Mouse (Mus musculus): ENCODE results near the gene Gtf2ird1. TPM values are rescaled to one million over a fixed set of nuclear protein-coding genes. Genes with fewer than 3 reads are reported as not detected.
"Not testable (repeated sequence)": the region's sequence is repeated elsewhere in the genome, so short reads cannot be mapped to it uniquely, and the experiment has no call there.

The Gtf2ird1 gene
- polyA plus RNA-seq, 1 experiment from 2014 or later, result 151 TPM

DNA sequence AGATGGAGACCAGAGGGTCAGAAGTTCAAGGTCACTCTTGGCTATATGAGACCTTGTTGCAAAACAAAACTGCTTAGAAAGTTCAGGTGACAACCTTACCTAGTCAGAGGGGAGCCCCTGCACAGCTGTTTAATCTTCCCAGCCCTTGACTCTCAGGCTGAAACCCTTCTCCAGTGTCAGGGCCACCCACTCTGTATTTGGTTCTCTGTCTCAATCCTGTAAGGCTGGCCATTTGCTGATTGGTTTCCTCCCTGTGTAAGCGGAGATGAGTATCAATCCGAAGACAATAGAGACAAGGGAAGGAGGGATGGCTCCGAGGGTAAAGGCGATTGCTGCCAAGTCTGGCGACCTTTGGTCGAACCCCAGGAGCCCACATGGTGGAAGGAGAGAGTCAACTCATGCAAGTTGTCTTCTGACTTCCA, 116.4 kb downstream of the Gtf2ird1 start:
- Histone ChIP-seq H3K4me2 (replicated peaks) (no peak overlapping the region), H3K36me3 (no peaks in the 10 kb centered on the region), H3K4me3 (no peak overlapping the region), H3K9ac (no peak overlapping the region), H3K9me3 (no peaks in the 10 kb centered on the region), H3K4me1 (no peaks in the 10 kb centered on the region), H3K27ac (0 out of 2 replicates have a peak overlapping the region, but pooled peaks have one; percentile 11), H3K27me3 (no peaks in the 10 kb centered on the region)
- ATAC-seq (ENCODE audit: insufficient number of reproducible peaks, insufficient read depth, low FRiP score, low TSS enrichment), result no peak
- WGBS, result 23% methylated on average over 6 of the region's 6 CpGs

DNA sequence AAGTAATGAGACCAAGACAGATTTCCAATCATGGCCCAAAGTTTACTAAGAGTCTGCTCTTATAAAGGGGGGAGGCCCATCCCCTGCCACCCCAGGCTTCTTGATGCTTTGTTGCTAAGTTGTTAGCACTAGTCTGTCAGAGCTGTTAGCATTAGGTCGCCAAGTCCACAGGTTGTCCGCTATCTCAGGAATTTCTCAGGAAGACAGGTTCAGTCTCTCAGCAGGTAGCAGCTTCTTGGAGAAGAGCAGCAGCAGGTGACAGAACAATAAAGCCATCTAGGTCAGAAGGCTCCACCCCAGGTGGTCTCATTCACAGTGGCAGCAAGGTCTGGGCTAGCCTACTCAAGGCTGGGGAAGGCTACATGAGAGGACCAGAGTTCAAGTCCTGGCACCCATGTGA, 119.5 kb downstream of the Gtf2ird1 start:
- not testable (repeated sequence) for H3K9me3 ChIP-seq; H3K9ac ChIP-seq; H3K4me2 ChIP-seq (replicated peaks); ATAC-seq (ENCODE audit: insufficient number of reproducible peaks, insufficient read depth, low FRiP score, low TSS enrichment); H3K36me3 ChIP-seq; H3K27ac ChIP-seq; H3K27me3 ChIP-seq; H3K4me1 ChIP-seq; H3K4me3 ChIP-seq
- WGBS, result 69% methylated on average over 2 of the region's 2 CpGs

DNA sequence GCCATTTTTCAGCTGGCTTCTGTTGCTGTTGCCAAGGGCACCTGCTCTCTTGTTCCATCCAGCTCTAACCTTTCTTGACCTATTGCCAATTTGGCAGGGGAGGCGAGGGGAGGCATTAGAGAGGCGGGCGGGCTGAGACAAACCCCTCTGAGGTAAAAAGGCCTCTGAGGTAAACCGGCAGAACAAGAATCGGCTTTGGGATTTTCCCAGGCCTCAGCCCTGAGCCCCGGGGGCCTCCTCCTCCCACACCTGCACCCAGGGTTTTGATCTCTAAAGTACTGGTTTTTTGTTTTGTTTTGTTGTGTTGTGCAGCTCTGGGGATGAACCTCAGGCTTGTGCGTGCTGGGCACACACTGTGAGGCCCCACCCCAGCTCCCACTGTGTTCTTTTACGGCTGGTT, 123.8 kb downstream of the Gtf2ird1 start:
- peak overlapping the region; percentile 61; the same call in 1 of the 2 replicates for H3K27ac ChIP-seq
- no peaks in the 10 kb centered on the region for H3K27me3 ChIP-seq
- no peaks in the 10 kb centered on the region for H3K36me3 ChIP-seq
- 0 out of 2 replicates have a peak, but pooled peaks have one; percentile 52 for ATAC-seq (ENCODE audit: insufficient number of reproducible peaks, insufficient read depth, low FRiP score, low TSS enrichment)
- 25% methylated on average over 8 of the region's 8 CpGs for WGBS
- no peaks in the 10 kb centered on the region for H3K9me3 ChIP-seq
- H3K9ac ChIP-seq, result no peak overlapping the region
- H3K4me3 ChIP-seq, result no peak overlapping the region
- H3K4me1 ChIP-seq, result peaks cover 5% of the 10 kb centered on the region; the same call in 1 of the 2 replicates
- no peak overlapping the region for H3K4me2 ChIP-seq (replicated peaks)

DNA sequence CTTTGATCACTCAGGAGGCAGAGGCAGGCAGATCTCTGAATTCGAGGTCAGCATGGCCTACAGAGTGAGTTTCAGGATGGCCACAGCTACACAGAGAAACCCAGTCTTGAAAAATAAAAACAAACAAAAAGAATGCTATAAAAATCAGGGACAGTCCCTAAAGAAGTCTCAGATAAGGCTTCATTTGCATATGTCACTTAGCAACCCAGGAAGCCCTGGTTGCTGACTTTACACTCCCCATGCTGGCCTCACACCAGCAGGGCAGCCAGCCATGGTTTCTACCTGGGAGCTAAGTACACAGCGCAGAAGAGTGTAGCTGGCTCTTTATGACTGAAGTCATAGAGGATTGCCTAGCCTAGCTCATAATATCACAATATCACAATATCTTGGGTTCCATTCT, 126.4 kb downstream of the Gtf2ird1 start:
- no peak overlapping the region for H3K4me3 ChIP-seq
- H3K9ac ChIP-seq, result no peak overlapping the region
- ATAC-seq (ENCODE audit: insufficient number of reproducible peaks, insufficient read depth, low FRiP score, low TSS enrichment), result no peak
- no peaks in the 10 kb centered on the region for H3K36me3 ChIP-seq
- no peak overlapping the region for H3K27ac ChIP-seq
- H3K4me2 ChIP-seq (replicated peaks), result no peak overlapping the region
- 89% methylated on average over 2 of the region's 2 CpGs for WGBS
- no peaks in the 10 kb centered on the region for H3K27me3 ChIP-seq
- no peaks in the 10 kb centered on the region for H3K9me3 ChIP-seq
- H3K4me1 ChIP-seq, result peaks cover 5% of the 10 kb centered on the region; the same call in 1 of the 2 replicates

DNA sequence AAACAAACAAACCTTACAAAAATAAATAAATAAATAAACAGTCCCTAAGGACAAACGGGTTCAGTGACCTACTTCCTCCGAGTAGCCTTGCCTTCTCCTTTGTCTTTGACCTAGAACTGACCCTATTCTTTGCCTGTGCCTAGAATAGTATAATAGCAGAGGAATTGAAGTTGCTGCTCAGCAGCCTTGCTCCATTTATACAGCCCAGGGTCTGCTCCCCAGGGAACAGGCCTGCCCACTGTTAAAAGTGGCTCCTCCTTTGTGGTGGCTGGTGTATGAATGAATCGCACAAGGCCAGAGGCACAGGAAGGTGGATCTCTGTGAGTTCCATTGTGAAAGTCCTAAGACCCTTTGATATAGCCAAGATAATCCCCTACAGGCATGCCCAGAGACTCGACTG, 127.2 kb downstream of the Gtf2ird1 start:
- WGBS, result 43% methylated on average over 4 of the region's 4 CpGs
- H3K4me2 ChIP-seq (replicated peaks), result no peak overlapping the region
- no peak overlapping the region for H3K9ac ChIP-seq
- H3K27ac ChIP-seq, result no peak overlapping the region
- no peak for ATAC-seq (ENCODE audit: insufficient number of reproducible peaks, insufficient read depth, low FRiP score, low TSS enrichment)
- no peaks in the 10 kb centered on the region for H3K27me3 ChIP-seq
- H3K4me3 ChIP-seq, result no peak overlapping the region
- no peaks in the 10 kb centered on the region for H3K9me3 ChIP-seq
- peaks cover 5% of the 10 kb centered on the region; the same call in 1 of the 2 replicates for H3K4me1 ChIP-seq
- H3K36me3 ChIP-seq, result no peaks in the 10 kb centered on the region

DNA sequence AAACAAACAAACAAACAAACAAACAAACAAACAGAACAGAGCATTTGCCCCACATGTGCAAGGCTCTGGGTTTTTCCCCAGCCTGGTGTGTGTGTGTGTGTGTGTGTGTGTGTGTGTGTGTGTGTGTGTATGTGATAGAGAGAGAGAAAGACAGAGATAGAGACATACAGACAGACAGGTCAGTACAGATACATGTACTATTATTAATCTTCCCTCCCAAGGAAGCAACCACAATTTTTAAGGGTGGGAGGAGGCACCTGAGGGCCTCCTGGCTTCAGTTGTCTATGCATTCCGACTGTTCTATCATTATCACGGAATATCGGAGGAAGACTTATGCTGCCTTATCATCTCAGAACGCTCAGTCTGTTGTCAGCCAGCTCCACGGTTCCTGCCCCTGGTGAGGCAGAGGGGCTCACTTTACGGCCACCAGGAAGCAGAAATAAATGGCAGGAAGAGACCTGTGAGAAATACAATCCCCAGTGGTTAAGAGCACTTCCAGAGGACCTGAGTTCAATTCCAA, 128.0 kb downstream of the Gtf2ird1 start:
- no peaks in the 10 kb centered on the region for H3K9me3 ChIP-seq
- no peak overlapping the region for H3K9ac ChIP-seq
- no peaks in the 10 kb centered on the region for H3K36me3 ChIP-seq
- H3K27me3 ChIP-seq, result no peaks in the 10 kb centered on the region
- no peak overlapping the region for H3K4me2 ChIP-seq (replicated peaks)
- no peak for ATAC-seq (ENCODE audit: insufficient number of reproducible peaks, insufficient read depth, low FRiP score, low TSS enrichment)
- H3K4me1 ChIP-seq, result peaks cover 5% of the 10 kb centered on the region; the same call in 1 of the 2 replicates
- H3K4me3 ChIP-seq, result no peak overlapping the region
- WGBS, result 79% methylated on average over 6 of the region's 6 CpGs
- no peak overlapping the region for H3K27ac ChIP-seq

DNA sequence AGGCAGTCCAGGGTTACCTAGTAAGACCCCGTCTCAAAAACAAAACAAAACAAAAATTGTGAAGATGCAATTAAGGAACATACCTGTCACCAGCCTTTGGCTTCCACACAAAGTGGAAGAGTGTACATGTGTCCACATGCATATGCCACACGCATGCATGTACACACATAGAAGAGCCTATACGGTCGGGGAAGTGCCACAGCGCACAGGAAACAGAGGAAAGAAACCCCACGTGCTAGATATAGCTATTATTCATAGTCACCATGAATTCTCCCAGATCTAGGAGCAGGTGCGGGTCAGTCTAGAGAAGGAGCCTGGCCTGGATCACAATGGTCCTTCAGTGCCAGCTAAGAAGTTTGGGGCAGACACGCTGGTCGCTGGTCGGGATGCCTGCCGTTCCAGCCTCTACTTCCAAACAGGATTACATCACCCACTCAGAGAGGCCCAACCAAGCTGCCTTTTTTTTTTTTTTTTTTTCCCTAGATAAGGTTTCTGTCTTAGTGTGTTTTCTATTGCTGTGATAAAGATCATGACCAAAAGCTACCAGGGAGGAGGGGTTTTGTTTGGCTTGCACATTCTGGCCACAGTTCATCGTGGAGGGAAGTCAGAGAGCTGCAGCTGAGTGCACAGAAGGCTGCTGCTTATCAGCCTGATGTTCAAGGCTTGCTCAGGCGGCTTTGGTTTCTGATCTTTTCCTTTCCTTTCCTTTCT, 130.5 kb downstream of the Gtf2ird1 start:
- H3K27me3 ChIP-seq, result no peaks in the 10 kb centered on the region
- WGBS, result 70% methylated on average over 13 of the region's 13 CpGs
- H3K4me1 ChIP-seq, result peaks cover 12% of the 10 kb centered on the region; the same call in 1 of the 2 replicates
- no peak overlapping the region for H3K9ac ChIP-seq
- no peak overlapping the region for H3K4me3 ChIP-seq
- no peaks in the 10 kb centered on the region for H3K9me3 ChIP-seq
- H3K36me3 ChIP-seq, result no peaks in the 10 kb centered on the region
- H3K4me2 ChIP-seq (replicated peaks), result no peak overlapping the region
- ATAC-seq (ENCODE audit: insufficient number of reproducible peaks, insufficient read depth, low FRiP score, low TSS enrichment), result no peak
- H3K27ac ChIP-seq, result peak overlapping the region; percentile 36; the same call in 1 of the 2 replicates

DNA sequence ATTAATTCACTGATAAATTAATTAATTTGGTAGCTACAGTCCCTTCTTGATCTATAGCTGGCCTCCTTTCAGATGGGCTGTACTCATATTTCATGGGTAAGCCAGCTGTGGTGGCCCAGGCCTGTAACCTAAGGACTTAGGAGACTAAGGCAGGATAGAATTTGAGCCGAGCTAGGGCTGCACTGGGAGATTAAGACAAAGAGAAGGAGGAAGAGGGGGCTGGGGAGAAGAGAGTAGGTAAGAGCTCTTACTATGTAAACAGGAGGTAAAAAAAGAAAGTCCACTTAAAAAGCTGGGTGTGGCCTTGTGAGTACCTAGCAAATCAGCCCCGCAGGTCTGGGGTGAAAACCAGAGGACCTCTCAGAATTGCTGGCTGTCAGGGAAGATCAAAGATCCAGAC, 132.6 kb downstream of the Gtf2ird1 start:
- WGBS, result 19% methylated on average over 2 of the region's 2 CpGs
- ATAC-seq (ENCODE audit: insufficient number of reproducible peaks, insufficient read depth, low FRiP score, low TSS enrichment), result 0 out of 2 replicates have a peak, but pooled peaks have one; percentile 22
- no peak overlapping the region for H3K9ac ChIP-seq
- no peaks in the 10 kb centered on the region for H3K27me3 ChIP-seq
- no peaks in the 10 kb centered on the region for H3K36me3 ChIP-seq
- H3K27ac ChIP-seq, result 0 out of 2 replicates have a peak overlapping the region, but pooled peaks have one; percentile 30
- no peak overlapping the region for H3K4me2 ChIP-seq (replicated peaks)
- peaks cover 12% of the 10 kb centered on the region; the same call in 1 of the 2 replicates for H3K4me1 ChIP-seq
- no peaks in the 10 kb centered on the region for H3K9me3 ChIP-seq
- no peak overlapping the region for H3K4me3 ChIP-seq

DNA sequence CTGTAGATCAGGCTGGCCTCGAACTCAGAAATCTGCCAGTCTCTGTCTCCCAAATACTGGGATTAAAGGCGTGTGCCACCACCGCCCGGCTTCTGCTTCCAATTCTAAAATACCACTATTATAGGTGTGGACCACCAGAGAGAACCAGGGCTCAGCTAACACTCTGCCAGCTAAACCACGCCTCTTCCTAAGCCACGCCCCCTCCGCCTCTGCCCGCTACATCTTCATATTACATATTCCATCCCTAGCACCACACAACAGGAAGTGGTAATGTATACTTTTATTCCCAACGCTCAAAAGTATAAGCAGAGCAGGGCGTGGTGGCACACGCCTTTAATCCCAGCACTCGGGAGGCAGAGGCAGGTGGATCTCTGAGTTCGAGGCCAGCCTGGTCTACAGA, 133.2 kb downstream of the Gtf2ird1 start:
- no peak for ATAC-seq (ENCODE audit: insufficient number of reproducible peaks, insufficient read depth, low FRiP score, low TSS enrichment)
- no peak overlapping the region for H3K4me2 ChIP-seq (replicated peaks)
- 83% methylated on average over 13 of the region's 13 CpGs for WGBS
- no peaks in the 10 kb centered on the region for H3K36me3 ChIP-seq
- no peak overlapping the region for H3K9ac ChIP-seq
- H3K4me3 ChIP-seq, result no peak overlapping the region
- no peak overlapping the region for H3K27ac ChIP-seq
- no peaks in the 10 kb centered on the region for H3K9me3 ChIP-seq
- peaks cover 12% of the 10 kb centered on the region; the same call in 1 of the 2 replicates for H3K4me1 ChIP-seq
- no peaks in the 10 kb centered on the region for H3K27me3 ChIP-seq

DNA sequence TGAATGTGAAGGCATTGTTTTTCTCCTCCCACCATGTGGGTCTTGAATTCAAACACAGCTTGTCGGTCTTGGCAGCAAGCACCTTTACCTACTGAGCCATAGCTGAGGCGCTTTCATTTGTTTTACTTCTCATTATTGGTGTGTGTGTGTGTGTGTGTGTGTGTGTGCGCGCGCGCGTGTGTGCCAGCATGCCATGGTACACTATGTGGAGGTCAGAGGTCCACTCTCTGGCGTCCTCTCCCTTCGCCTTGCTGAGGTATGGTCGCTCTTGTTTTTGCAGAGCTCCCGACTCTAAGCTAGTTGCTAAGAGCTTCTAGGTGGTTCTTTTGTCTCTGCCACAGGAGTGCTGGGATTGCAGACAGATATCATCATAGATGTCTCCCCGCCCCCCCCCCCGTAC, 134.2 kb downstream of the Gtf2ird1 start:
- WGBS, result 80% methylated on average over 13 of the region's 13 CpGs
- peak overlapping the region; percentile 30; the same call in 1 of the 2 replicates for H3K27ac ChIP-seq
- H3K4me2 ChIP-seq (replicated peaks), result no peak overlapping the region
- no peak for ATAC-seq (ENCODE audit: insufficient number of reproducible peaks, insufficient read depth, low FRiP score, low TSS enrichment)
- H3K4me3 ChIP-seq, result no peak overlapping the region
- H3K9me3 ChIP-seq, result no peaks in the 10 kb centered on the region
- no peak overlapping the region for H3K9ac ChIP-seq
- peaks cover 12% of the 10 kb centered on the region; the same call in 1 of the 2 replicates for H3K4me1 ChIP-seq
- no peaks in the 10 kb centered on the region for H3K27me3 ChIP-seq
- no peaks in the 10 kb centered on the region for H3K36me3 ChIP-seq

DNA sequence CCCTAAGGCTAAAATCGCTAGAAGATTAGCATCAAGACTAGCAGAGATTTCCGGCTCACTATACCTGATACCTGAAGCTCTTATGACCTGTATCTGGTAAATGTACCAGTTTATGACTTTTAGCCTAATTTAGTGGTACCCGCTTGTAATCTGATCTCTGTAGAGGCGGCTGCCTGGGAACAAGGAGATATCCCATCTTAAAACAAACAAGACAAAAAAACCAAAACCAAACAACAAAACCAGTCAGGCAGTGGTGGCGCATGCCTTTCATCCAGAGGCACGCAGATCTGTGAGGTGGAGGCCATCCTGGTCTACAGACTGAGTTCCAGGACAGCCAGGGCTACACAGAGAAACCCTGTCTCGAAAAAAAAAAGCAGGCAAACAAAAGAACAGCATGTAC, 134.8 kb downstream of the Gtf2ird1 start:
- no peak overlapping the region for H3K4me2 ChIP-seq (replicated peaks)
- no peak overlapping the region for H3K4me3 ChIP-seq
- no peaks in the 10 kb centered on the region for H3K27me3 ChIP-seq
- no peaks in the 10 kb centered on the region for H3K9me3 ChIP-seq
- ATAC-seq (ENCODE audit: insufficient number of reproducible peaks, insufficient read depth, low FRiP score, low TSS enrichment), result no peak
- no peaks in the 10 kb centered on the region for H3K36me3 ChIP-seq
- peaks cover 14% of the 10 kb centered on the region for H3K4me1 ChIP-seq
- H3K27ac ChIP-seq, result peak overlapping the region; percentile 30; the same call in 1 of the 2 replicates
- H3K9ac ChIP-seq, result no peak overlapping the region
- 42% methylated on average over 7 of the region's 7 CpGs for WGBS

DNA sequence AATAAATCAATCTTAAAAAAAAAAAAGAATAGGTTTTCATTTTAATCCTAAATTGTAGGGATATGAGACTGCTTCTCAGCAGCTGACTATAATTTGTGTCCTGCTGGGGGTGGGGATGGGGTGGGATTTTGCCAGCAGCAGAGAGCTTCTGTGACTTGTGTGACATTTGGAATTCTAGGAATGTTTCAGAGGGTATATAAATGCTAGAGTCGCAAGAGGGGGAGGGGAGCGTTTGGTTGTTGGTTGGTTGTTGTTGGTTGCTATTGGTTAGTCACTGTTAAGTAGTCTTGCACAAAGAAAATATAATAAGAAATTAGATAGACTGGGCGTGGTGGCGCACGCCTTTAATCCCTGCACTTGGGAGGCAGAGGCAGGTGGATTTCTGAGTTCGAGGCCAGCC, 137.6 kb downstream of the Gtf2ird1 start:
- Histone ChIP-seq H3K9me3 (no peaks in the 10 kb centered on the region), H3K4me1 (peaks cover 22% of the 10 kb centered on the region), H3K27ac (no peak overlapping the region), H3K9ac (no peak overlapping the region), H3K27me3 (no peaks in the 10 kb centered on the region), H3K36me3 (no peaks in the 10 kb centered on the region), H3K4me3 (no peak overlapping the region), H3K4me2 (replicated peaks) (no peak overlapping the region)
- WGBS, result 81% methylated on average over 6 of the region's 6 CpGs
- ATAC-seq (ENCODE audit: insufficient number of reproducible peaks, insufficient read depth, low FRiP score, low TSS enrichment), result no peak

All from embryonic facial prominence, embryonic 12.5 days (tissue).